Mouse (Mus musculus) midbrain, embryonic 13.5 days (tissue): ENCODE data around the gene Ddx52. TPM values are rescaled to one million over a fixed set of nuclear protein-coding genes. Genes with fewer than 3 reads are reported as not detected.
A peak's percentile ranks its signal among the peaks of the same experiment; 100 is the strongest.

Experiments used
- ATAC-seq: fragments of 200-750 bp; cut with Nextera tagmentation; 2 replicates; pipeline ENCODE4 v1.8.0; 2017; ENCODE audit warnings: mild to moderate bottlenecking, moderate TSS enrichment, moderate library complexity
- H3K27ac ChIP-seq: fragments of 300-500 bp; sonication (generic); 2 replicates; pipeline ENCODE4 v1.5.1; 2015; ENCODE audit warnings: inconsistent platforms, mild to moderate bottlenecking, moderate library complexity
- H3K27me3 ChIP-seq: fragments of 300-500 bp; sonication (generic); 2 replicates; pipeline ENCODE4 v1.6.1; 2015; ENCODE audit warnings: mild to moderate bottlenecking, inconsistent platforms
- H3K36me3 ChIP-seq: fragments of 300-500 bp; sonication (generic); 2 replicates; pipeline ENCODE4 v1.6.1; 2015; ENCODE audit warnings: mild to moderate bottlenecking, inconsistent platforms
- H3K4me1 ChIP-seq: fragments of 300-500 bp; sonication (generic); replicated peaks from 2 replicates; pipeline ENCODE4 v1.6.1; 2015; ENCODE audit warnings: inconsistent platforms
- H3K4me2 ChIP-seq: fragments of 300-500 bp; sonication (generic); replicated peaks from 2 replicates; pipeline ENCODE4 v1.6.1; 2015; ENCODE audit warnings: moderate library complexity, mild to moderate bottlenecking, inconsistent platforms
- H3K4me3 ChIP-seq: fragments of 300-500 bp; sonication (generic); replicated peaks from 2 replicates; pipeline ENCODE4 v1.5.1; 2015; ENCODE audit warnings: mild to moderate bottlenecking, inconsistent platforms
- H3K9ac ChIP-seq: fragments of 300-500 bp; sonication (generic); replicated peaks from 2 replicates; pipeline ENCODE4 v1.6.1; 2015; ENCODE audit warnings: mild to moderate bottlenecking, inconsistent platforms
- H3K9me3 ChIP-seq: fragments of 300-500 bp; sonication (generic); 2 replicates; pipeline ENCODE4 v1.6.1; 2016; ENCODE audit warnings: mild to moderate bottlenecking, inconsistent platforms
- WGBS: fragments of 180-500 bp; shearing (Covaris S2); methylation state at CpG from one replicate; pipeline ENCODE4 v1.1.7; 2015; 5-methylcytosine and 5-hydroxymethylcytosine counted together
- polyA plus RNA-seq: library from polyadenylated mRNA; unstranded; fragments of >200 nt; fragmentation: Nextera tagmentation; extraction: Ambion mirVana; gene quantifications from 2 replicates; pipeline ENCODE4 v1.2.1, GENCODE M21; 2015

Gene Ddx52
- polyA plus RNA-seq, 1 experiment from 2014 or later = 34.6 TPM

DNA sequence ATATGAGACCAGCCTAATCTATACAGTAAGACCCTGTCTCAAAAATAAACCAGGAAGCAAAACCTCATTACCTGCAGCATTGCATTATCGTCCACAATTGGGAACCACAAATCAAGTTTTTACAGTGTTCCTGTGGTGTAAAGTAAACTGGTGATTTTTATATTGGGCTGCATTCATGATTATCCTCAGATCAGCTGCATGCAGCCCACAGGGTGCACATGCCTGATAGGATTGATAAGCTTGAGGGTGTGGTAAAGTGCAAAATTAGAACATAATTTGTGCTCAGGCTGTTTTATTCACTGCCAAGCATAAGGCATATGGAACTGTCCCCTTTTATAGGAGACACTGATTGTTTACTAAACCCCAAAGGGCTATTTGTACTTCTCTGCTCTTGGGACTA is 33.6 kb downstream of the Ddx52 start:
- H3K4me1 ChIP-seq = 0 out of 2 replicates have a peak, but pooled peaks cover 3% of the 10 kb centered on the region
- no peak for ATAC-seq
- no peak overlapping the region for H3K27ac ChIP-seq
- no peak overlapping the region for H3K4me3 ChIP-seq
- no peaks in the 10 kb centered on the region for H3K9me3 ChIP-seq
- peaks cover 64% of the 10 kb centered on the region for H3K36me3 ChIP-seq
- H3K9ac ChIP-seq = no peak overlapping the region
- H3K4me2 ChIP-seq = no peak overlapping the region
- WGBS = 94% methylated on average over 1 of the region's 1 CpGs
- no peaks in the 10 kb centered on the region for H3K27me3 ChIP-seq

DNA sequence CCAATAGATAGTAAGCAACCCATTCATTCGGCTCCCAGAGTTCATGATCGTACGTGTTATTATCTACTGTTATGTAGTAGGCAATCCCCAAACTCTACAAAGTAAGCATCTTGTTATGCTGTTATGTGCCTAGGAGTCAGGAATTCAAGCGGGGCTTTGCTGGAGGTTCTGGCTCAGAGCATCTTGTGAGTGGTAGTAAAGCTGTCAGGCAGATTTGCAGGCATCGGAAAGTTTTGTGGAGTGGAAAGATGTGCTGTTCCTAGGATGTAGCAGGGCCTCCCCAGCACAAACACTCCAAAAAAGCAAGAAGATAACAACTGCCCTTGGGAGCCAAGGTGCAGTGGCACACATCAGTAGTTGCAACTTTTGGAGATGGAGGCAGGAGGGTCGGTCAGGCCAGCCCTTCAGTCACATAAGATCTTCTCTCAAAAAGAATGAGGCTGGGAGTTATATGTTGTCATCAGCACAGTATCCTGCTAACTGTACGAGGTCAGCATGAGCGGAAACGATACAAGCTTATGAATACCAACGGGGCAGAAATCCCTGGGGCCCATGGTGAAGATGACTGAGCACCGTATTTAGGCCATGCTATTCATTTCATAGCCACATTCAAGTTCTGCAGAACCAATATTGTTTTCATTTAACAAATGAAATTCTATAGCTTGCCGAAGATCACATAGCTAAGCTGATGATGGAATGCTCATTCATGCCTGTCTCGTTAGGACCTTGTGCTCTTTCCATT is 34.5 kb downstream of the Ddx52 start:
- 0 out of 2 replicates have a peak, but pooled peaks cover 3% of the 10 kb centered on the region for H3K4me1 ChIP-seq
- no peak for ATAC-seq
- no peak overlapping the region for H3K27ac ChIP-seq
- H3K4me3 ChIP-seq = no peak overlapping the region
- H3K36me3 ChIP-seq = peaks cover 66% of the 10 kb centered on the region
- H3K9ac ChIP-seq = no peak overlapping the region
- H3K9me3 ChIP-seq = no peaks in the 10 kb centered on the region
- H3K4me2 ChIP-seq = no peak overlapping the region
- H3K27me3 ChIP-seq = no peaks in the 10 kb centered on the region
- whole genome bisulfite sequencing = 92% methylated on average over 13 of the region's 13 CpGs

DNA sequence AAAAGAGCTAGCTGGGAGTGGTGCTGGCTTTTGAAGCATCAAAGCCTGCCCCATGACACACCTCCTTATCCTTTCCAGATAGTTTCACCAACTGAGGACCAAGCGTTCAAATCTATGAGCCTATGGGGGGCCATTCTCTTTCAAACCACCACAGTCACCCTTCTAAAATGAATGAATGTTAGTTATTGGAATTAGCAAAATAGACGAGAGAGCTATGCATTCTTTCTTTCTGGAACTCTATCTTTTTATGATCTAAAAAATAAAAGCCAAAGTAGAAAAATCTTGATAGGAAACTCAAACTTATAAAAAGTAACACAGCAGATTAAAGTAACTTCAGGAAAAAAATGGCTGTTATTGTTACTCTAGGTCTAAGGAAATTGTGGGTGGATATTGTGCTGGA is 35.9 kb downstream of the Ddx52 start:
- H3K27ac ChIP-seq = no peak overlapping the region
- H3K4me1 ChIP-seq = 0 out of 2 replicates have a peak, but pooled peaks cover 3% of the 10 kb centered on the region
- no peak overlapping the region for H3K4me2 ChIP-seq
- H3K9me3 ChIP-seq = no peaks in the 10 kb centered on the region
- no peaks in the 10 kb centered on the region for H3K27me3 ChIP-seq
- ATAC-seq = no peak
- peaks cover 67% of the 10 kb centered on the region for H3K36me3 ChIP-seq
- no peak overlapping the region for H3K4me3 ChIP-seq
- H3K9ac ChIP-seq = no peak overlapping the region
- WGBS = 89% methylated on average over 2 of the region's 2 CpGs

DNA sequence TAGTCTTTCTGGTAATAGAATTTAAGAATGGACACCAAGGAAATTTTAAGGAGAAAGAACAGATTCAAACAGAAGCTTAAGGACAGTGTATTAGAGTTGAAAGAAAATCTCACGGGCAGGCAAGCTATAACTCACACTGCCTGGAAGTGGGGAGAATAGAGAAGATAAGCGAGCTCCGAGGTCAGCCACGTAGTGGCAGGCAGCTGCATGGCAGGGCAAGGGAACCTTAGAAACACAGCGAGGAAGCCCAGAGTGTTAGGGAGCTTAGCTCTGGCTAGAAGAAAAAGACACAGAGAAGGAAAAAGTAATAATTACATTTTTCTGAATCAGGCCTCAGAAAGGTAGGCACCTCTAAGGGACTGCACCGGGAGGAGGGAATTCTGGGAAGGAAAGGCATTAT is 38.1 kb downstream of the Ddx52 start:
- H3K36me3 ChIP-seq = peaks cover 73% of the 10 kb centered on the region
- 98% methylated on average over 6 of the region's 6 CpGs for WGBS
- no peak for ATAC-seq

DNA sequence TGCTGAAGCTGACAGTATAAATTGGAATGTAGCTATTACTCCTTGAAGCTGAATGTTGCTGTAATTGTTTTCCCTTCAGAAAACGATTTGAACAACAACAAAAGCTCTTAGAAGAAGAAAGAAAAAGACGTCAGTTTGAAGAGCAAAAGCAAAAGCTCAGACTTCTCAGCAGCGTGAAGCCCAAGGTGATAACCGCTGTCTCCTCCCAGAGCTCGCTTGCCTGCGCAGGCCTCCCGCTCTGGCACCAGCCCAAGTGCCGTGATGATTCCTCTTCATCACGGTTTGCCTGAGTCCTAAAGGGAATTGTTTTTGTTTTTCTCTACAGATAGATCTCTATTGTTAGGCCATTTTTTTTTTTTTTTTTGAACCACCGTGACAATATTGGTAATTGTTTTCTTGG is 39.5 kb downstream of the Ddx52 start:
- ATAC-seq = no peak
- H3K9me3 ChIP-seq = no peaks in the 10 kb centered on the region
- WGBS = 81% methylated on average over 10 of the region's 10 CpGs
- H3K27ac ChIP-seq = no peak overlapping the region
- peaks cover 86% of the 10 kb centered on the region for H3K36me3 ChIP-seq
- no peak overlapping the region for H3K9ac ChIP-seq
- H3K4me1 ChIP-seq = no peaks in the 10 kb centered on the region
- no peak overlapping the region for H3K4me3 ChIP-seq
- no peak overlapping the region for H3K4me2 ChIP-seq
- H3K27me3 ChIP-seq = no peaks in the 10 kb centered on the region

More for the DNA sequence above, 38.1 kb downstream of the Ddx52 start:
- no peaks in the 10 kb centered on the region for H3K4me1 ChIP-seq
- H3K9me3 ChIP-seq = no peaks in the 10 kb centered on the region
- H3K9ac ChIP-seq = no peak overlapping the region
- H3K27ac ChIP-seq = no peak overlapping the region
- no peak overlapping the region for H3K4me3 ChIP-seq
- no peaks in the 10 kb centered on the region for H3K27me3 ChIP-seq
- no peak overlapping the region for H3K4me2 ChIP-seq

DNA sequence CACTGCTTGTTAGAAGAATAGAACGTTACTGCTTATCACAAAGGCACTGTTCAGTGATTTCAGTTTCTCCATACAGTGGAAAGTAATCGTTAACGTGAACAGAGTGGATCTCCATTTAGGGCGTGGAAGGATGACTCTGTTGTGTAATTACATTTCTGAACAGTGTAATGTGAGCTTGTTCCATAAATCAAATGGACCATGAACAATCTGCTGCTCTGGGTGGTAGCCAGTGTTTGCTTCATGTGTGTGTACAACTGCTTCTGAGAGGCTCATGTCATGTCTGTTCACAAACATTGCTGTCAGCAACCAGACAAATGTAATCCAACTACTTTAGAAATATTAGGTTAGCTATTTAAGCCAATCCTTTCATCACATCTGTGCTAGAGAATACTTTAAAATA is 49.8 kb downstream of the Ddx52 start:
- no peak overlapping the region for H3K4me3 ChIP-seq
- no peak overlapping the region for H3K9ac ChIP-seq
- ATAC-seq = no peak
- no peaks in the 10 kb centered on the region for H3K9me3 ChIP-seq
- no peak overlapping the region for H3K27ac ChIP-seq
- H3K4me2 ChIP-seq = no peak overlapping the region
- H3K27me3 ChIP-seq = no peaks in the 10 kb centered on the region
- 90% methylated on average over 4 of the region's 4 CpGs for WGBS
- no peaks in the 10 kb centered on the region for H3K4me1 ChIP-seq
- peaks cover 93% of the 10 kb centered on the region for H3K36me3 ChIP-seq

DNA sequence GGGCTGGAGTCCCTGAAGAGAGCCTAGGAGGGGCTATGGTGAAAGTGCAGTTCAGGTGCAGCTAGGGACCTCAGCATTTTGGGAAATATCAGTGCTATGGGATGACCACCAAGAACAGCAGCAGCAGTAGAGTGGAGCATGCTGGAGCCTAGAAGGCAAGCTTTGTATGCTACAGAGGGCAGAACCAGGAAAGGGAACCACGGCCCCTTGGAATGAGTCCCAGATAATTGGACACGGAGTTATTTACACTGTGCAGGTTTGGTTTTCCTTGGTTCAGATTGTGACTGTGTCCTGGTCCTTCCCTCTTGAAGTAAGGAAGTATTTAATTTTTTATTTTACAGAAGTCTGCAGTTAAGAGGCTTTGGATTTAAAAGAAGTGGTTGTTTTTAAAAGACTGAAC is 51.6 kb downstream of the Ddx52 start:
- peaks cover 93% of the 10 kb centered on the region for H3K36me3 ChIP-seq
- ATAC-seq = no peak

DNA sequence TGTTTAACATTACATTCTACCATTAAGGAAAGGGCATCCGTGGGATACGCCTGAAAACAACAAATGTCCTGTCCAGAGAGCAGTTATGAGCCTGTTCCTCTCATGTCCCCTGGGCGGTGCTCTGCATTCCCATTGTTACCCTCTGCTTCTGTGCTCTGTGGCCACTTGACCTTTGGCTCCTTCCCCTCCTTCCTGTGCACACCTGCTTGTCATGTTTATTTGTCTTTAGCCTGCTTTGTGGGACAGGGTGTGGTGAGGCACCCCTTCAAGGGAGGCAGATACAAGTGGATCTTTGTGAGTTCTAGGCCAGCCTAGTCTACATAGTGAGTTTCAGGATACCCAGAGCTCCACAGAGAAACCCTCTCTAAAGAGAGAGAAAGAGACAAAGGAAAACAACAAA is 52.6 kb downstream of the Ddx52 start:
- Histone ChIP-seq H3K4me3 (no peak overlapping the region), H3K4me2 (no peak overlapping the region), H3K27ac (no peak overlapping the region), H3K27me3 (no peaks in the 10 kb centered on the region), H3K9me3 (no peaks in the 10 kb centered on the region), H3K4me1 (no peaks in the 10 kb centered on the region), H3K9ac (no peak overlapping the region), H3K36me3 (peaks cover 96% of the 10 kb centered on the region)
- 83% methylated on average over 3 of the region's 3 CpGs for WGBS
- ATAC-seq = no peak

More for the DNA sequence above, 51.6 kb downstream of the Ddx52 start:
- no peaks in the 10 kb centered on the region for H3K4me1 ChIP-seq
- 97% methylated on average over 2 of the region's 2 CpGs for WGBS
- no peak overlapping the region for H3K4me3 ChIP-seq
- no peaks in the 10 kb centered on the region for H3K27me3 ChIP-seq
- no peaks in the 10 kb centered on the region for H3K9me3 ChIP-seq
- no peak overlapping the region for H3K9ac ChIP-seq
- H3K27ac ChIP-seq = no peak overlapping the region
- H3K4me2 ChIP-seq = no peak overlapping the region

DNA sequence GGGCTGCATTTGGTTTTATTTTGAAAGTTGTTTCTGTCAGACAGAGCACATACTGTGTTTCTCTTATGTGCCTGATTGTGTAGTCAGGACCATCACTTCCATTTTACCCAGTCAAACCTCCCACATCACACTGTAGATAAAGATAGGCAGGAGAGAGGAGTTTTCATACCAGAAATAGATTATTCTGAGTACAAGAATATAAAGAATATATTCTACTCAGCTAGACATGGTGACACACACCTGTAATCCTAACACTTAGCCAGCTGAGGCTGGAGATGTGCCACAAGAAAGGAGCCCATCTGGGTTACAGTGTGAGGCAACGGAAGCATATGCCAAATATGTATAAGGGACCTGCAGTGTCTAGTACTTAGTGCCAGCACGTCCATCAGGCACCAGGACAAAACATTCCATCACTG is 53.7 kb downstream of the Ddx52 start:
- WGBS = 84% methylated on average over 2 of the region's 2 CpGs

DNA sequence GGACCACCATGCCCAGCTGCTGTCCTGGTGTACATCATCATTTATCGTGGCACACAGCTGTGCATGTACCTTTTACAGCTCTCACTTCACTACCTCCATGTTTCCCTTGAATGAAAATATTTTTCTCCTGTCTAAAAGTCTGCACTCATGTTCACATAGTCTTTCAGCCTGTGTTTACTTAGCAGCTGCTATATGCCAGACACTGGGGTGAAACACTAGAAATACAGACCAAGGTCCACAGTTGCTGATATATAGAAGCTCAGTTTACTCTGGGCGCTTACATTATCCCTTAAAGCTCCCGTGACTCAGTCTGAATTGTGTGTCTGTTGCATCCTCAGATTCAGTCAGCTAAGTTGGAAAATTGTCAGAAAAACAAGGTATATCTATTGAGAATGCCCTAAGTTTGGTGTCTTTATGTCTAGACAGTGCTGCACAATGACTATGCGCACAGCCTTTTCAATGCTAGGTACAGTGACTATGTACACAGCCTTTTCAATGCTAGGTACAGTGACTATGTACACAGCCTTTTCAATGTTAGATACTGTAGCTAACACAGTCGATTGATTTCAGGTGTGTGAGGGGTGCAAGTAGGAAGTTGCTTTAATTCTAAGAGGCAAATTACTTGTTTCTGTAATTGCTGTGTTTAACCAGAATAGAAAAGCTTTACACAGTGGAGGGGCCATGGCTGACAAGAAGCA is 55.5 kb downstream of the Ddx52 start:
- Histone ChIP-seq H3K4me2 (no peak overlapping the region), H3K9me3 (no peaks in the 10 kb centered on the region), H3K9ac (no peak overlapping the region), H3K36me3 (peaks cover 94% of the 10 kb centered on the region), H3K4me3 (no peak overlapping the region), H3K27me3 (no peaks in the 10 kb centered on the region), H3K4me1 (no peaks in the 10 kb centered on the region), H3K27ac (no peak overlapping the region)
- no peak for ATAC-seq
- 93% methylated on average over 5 of the region's 5 CpGs for WGBS

More for the DNA sequence above, 53.7 kb downstream of the Ddx52 start:
- no peak overlapping the region for H3K4me3 ChIP-seq
- no peak overlapping the region for H3K4me2 ChIP-seq
- no peak overlapping the region for H3K27ac ChIP-seq
- peaks cover 93% of the 10 kb centered on the region for H3K36me3 ChIP-seq
- H3K4me1 ChIP-seq = no peaks in the 10 kb centered on the region
- ATAC-seq = no peak
- no peak overlapping the region for H3K9ac ChIP-seq
- no peaks in the 10 kb centered on the region for H3K27me3 ChIP-seq
- H3K9me3 ChIP-seq = no peaks in the 10 kb centered on the region

DNA sequence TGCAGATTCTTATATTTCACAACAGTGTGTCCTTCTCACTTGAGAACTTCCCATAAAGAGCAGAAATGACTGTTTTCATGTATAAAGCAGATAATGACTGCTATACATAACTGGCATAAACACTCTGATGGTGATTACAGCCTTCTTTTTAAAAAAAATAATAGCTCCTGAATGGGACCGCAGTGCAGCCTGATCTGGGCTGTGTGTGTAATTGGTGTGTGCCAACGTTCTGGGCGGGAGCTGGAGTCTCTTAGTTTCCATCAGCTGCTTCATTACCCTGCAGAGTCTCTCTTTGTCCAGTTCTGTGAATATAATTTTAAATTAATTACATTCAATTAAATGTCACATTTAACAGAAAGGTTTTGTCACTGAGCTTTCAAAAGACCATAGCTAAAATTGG is 57.1 kb downstream of the Ddx52 start:
- ATAC-seq = no peak

DNA sequence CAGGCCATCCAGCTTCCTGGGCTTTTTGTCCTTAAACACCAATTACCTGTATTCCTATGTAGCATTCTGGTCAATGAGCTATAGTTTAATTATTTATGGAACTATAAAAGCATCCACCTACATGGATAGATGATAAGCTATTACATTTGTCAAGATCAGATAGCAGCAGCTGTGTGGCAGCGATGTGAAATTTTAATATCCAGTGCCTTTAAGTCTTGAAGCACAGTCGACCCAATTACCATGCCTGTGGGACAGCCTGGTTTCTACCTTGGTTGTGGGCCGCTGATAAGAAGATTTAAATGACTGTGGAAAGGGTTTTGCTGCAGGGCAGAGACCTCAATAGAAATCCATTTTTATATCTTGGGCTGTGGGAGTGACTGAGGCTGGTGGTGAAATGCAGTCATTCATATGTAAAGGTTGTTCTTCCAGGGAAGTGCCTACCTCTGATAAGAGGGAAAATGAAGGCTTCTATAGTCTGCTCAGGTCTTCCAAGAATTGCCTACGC is 57.6 kb downstream of the Ddx52 start:
- Histone ChIP-seq H3K4me1 (no peaks in the 10 kb centered on the region), H3K9ac (no peak overlapping the region), H3K4me2 (no peak overlapping the region), H3K4me3 (no peak overlapping the region), H3K27me3 (no peaks in the 10 kb centered on the region), H3K9me3 (no peaks in the 10 kb centered on the region), H3K27ac (peak overlapping the region; percentile 69), H3K36me3 (peaks cover 95% of the 10 kb centered on the region)
- WGBS = 72% methylated on average over 4 of the region's 4 CpGs
- ATAC-seq = peak; percentile 79

More for the DNA sequence above, 57.1 kb downstream of the Ddx52 start:
- 77% methylated on average over 3 of the region's 3 CpGs for WGBS
- H3K27me3 ChIP-seq = no peaks in the 10 kb centered on the region
- peaks cover 95% of the 10 kb centered on the region for H3K36me3 ChIP-seq
- peak overlapping the region; percentile 69 for H3K27ac ChIP-seq
- no peak overlapping the region for H3K4me3 ChIP-seq
- no peaks in the 10 kb centered on the region for H3K4me1 ChIP-seq
- no peak overlapping the region for H3K4me2 ChIP-seq
- no peak overlapping the region for H3K9ac ChIP-seq
- no peaks in the 10 kb centered on the region for H3K9me3 ChIP-seq
